Mouse (Mus musculus) left cerebral cortex, postnatal 10 days (tissue): ENCODE measurements around the gene Ccser1. TPM values are rescaled to one million over a fixed set of nuclear protein-coding genes. Genes with fewer than 3 reads are reported as not detected.

Experiments
- DNase-seq, 2 experiments: peaks; one replicate each; pipeline ENCODE4 v3.0.0; 2021 to 2022; ENCODE audit warnings: low spot score in 2 of 2, mixed read lengths in 1 of 2; ENCODE audit errors: extremely low spot score in 1 of 2
- intact Hi-C: fragments of 180-260 bp; cut with DNase I; formaldehyde crosslinking; loops from one replicate; pipeline ENCODE4 v1.15.1; 2025
- total RNA-seq, 2 experiments: library from RNA; stranded (reverse); gene quantifications; 2 replicates each; pipeline ENCODE4 v1.2.3; 2021

Gene Ccser1
- total RNA-seq, 2 experiments from 2014 or later: 31.5 to 31.8 TPM

GRCm38 (mm10) chr6:61271033-61271432 is 90.9 kb downstream of the Ccser1 start:
- intact Hi-C loops: no loop called here
- DNase-seq: no peak

DNA sequence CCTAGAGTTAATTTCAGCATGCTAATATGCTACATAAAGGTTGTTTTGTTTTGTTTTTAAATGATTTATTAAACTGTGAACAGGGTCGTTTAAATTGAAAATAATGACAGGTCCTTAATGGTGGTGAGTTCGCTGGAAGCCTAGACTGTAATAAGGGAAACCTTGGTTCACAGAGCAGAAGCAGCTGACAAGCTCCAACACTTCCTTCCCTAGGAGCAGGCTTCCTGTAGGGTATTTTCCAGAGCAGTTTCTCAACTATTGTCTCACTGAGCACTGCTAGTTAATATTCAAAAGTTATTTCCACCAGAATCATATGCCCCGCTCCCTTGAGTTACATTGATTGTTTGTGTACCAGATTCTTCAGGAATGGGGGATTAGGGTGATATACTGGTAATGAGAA is 93.3 kb downstream of the Ccser1 start:
- intact Hi-C loops: no loop called here

GRCm38 (mm10) chr6:61279506-61279905 is 99.4 kb downstream of the Ccser1 start:
- intact Hi-C loops: no loop called here
- no peak for DNase-seq

More for the DNA sequence above, 93.3 kb downstream of the Ccser1 start:
- no peak for DNase-seq

GRCm38 (mm10) chr6:61292927-61293326 is 112.8 kb downstream of the Ccser1 start:
- intact Hi-C loops: no loop called here
- no peak for DNase-seq

DNA sequence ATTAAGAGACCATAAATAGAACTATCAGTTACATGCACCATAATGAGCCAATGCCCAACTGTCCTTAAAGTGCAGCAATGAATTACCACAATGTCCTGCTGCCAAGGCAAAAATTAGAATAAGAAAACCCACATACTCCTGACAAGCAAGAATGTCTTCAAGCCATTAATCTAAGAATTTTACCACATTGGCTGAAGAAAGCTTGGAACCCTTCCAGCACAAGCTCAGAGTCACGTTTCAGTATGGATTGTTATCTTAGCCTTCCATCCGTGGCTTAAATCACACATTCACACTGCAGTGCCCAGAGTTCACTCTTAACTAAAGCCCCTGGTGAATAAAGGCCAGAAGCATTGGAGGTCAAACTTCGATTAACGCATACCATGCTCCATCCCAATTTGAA is 115.4 kb downstream of the Ccser1 start:
- intact Hi-C loops: loop anchor here (5.0 kb wide), 1 partner anchor 113 kb away; the partner anchor contains the start of gene Ccser1
- no peak for DNase-seq

DNA sequence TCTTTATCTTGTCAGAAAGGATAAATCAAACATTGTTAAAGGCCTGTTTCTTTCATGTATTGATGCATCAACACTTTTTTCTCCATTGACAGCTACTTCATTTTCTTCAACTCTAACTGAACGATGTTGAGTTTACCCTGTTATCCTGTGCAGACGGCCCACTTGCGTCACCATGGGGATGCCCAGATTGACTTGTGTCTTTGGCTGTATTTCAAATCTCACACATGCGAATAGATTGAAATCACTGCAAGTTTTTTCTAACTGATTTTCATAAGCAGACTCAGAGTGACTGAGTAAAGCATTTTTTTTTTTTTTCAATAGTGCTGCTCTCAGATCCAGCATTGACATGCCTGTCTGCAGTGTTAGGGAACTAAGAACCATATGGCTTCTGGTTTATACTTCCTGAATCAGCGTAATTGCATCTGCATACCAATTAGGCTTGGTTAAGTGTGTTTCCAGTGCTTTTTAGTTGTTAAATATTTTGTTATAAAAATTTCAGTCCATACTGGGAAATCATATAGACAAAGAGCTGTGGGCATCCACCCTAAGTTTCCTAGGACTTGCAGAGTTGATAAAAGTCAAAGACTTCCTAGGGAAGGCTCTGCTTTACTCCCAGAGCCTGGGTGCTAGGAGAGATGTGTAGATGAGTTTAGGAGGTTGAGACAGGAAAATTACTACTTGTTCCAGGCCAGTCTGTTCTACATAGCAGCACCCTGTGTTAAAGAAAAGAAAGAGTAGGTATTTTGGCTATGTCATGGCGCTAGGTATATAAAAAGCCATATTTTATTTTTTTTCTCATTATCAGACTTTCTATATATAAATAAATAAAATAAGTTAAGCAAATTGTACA is 116.3 kb downstream of the Ccser1 start:
- intact Hi-C loops: loop anchor here (2.0 to 5.0 kb wide), 2 partner anchors 114 to 234 kb away; partner anchors contain the start of gene Ccser1
- peak in 1 of 2 experiments; percentile 38 for DNase-seq

DNA sequence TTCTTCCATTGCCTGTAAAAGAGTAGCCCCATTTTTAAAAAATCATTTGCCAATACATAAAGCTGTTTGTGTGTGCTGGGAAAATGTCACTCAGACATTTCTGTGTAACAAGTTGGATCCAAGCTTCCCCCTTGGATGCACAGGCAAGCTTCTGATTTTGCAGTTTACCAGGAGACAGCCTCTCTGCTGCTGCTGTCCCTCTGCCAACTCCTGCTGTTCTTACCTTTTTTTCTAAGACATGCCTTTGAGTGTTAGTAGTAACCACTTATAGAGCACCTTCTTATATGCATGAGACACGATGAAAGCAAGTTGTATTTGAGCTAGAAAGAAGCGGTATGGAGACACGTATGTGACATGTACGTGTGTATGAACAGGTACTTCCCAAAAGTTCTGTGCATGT is 120.3 kb downstream of the Ccser1 start:
- DNase-seq: no peak
- intact Hi-C loops: loop anchor here (5.0 kb wide), 2 partner anchors 318 to 743 kb away; no protein-coding TSS in a partner anchor

- intact Hi-C loops: loop anchor here (5.0 kb wide), 2 partner anchors 319 to 744 kb away; no protein-coding TSS in a partner anchor
- no peak for DNase-seq
Measured at GRCm38 (mm10) chr6:61300975-61301374, 120.9 kb downstream of the Ccser1 start.

DNA sequence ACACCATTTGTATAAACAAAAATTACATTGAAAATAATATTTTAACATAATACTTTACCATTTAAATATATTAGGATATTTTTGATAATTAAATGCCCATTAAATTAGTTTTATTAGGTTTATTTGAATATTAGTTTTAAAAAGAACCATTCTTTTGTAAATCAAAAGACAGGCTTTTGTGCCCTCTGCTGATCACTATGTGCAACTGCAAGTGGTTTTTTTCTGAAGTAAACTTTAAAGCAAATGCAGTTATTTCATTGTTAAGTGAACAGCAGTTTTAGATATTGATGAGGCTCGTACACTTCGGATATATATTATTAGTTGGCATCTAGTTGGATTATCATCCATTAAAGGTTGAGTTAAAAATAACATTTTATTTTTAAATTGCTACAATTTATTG is 121.5 kb downstream of the Ccser1 start:
- no peak for DNase-seq
- intact Hi-C loops: loop anchor here (5.0 kb wide), 2 partner anchors 319 to 744 kb away; no protein-coding TSS in a partner anchor

GRCm38 (mm10) chr6:61311324-61312091 is 131.4 kb downstream of the Ccser1 start:
- no peak for DNase-seq
- intact Hi-C loops: no loop called here

- peak; percentile 45 to 46 for DNase-seq
- intact Hi-C loops: no loop called here
Measured at GRCm38 (mm10) chr6:61315884-61316601, 135.9 kb downstream of the Ccser1 start.

DNA sequence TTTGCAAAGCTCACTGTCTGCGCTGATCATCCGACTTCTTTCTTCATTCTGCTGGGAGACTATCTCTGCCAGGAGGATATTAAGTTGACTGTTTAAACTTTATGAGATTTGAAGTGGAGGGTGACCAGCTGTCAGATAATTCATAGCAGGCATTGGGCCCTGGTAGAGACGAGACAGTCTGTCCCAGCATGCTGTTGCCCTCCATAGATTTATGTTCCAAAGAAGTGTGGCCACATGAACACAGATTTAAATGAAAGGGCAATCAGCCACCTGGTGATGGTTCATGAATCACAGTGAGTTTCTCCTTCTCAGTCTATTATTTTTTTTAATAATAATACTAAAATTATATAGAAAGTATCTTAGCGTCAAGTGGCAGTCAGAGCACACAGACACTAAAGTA is 140.7 kb downstream of the Ccser1 start:
- DNase-seq: no peak
- intact Hi-C loops: no loop called here

GRCm38 (mm10) chr6:61322328-61322727 is 142.2 kb downstream of the Ccser1 start:
- intact Hi-C loops: no loop called here
- no peak for DNase-seq

GRCm38 (mm10) chr6:61326131-61326530 is 146.0 kb downstream of the Ccser1 start:
- intact Hi-C loops: no loop called here
- no peak for DNase-seq

GRCm38 (mm10) chr6:61328981-61329380 is 148.9 kb downstream of the Ccser1 start:
- intact Hi-C loops: no loop called here
- DNase-seq: no peak

DNA sequence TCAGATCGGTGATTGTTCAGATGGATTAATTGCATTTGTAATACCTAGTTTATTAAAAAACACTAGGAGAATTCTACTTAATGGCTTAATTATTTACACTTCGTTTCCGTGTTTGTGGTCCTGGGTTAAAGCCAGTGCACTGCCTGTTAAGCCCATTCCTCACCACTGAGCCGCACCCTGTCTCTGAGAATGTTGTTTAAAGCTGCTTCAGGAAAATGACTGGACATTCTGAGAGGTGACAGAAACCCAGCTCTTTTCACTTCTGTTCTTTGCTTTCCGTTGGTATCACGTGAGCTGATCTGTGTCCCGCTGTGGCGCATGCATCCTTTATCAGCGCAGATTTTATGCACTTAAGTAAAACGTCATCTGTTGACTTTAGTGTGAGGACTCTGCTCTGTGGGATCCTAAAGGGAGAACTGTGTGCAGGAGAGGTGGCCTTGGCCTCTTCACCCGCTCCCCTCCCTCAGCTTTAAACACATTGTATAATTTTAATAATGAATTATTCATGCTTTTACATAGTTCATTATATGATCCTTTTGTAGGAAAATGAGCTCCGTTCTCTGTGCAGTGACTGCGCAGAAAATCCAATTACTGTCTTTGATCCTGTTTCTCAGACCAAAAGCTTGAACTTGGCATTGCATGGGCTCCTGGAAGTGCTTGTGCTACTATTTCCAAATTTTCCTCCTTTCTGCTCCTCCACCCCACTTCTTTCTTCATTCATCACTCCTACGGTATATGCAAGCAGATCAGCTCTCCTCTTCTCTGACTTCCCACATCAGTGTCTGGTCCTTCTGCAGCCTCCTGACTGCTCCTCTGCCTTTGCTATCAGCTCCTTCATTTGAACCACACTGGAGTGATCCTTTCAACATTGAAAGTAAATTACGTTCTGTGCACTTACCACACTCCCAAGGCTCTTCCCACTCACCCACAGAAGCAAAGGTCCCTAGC is 149.7 kb downstream of the Ccser1 start:
- no peak for DNase-seq
- intact Hi-C loops: no loop called here

DNA sequence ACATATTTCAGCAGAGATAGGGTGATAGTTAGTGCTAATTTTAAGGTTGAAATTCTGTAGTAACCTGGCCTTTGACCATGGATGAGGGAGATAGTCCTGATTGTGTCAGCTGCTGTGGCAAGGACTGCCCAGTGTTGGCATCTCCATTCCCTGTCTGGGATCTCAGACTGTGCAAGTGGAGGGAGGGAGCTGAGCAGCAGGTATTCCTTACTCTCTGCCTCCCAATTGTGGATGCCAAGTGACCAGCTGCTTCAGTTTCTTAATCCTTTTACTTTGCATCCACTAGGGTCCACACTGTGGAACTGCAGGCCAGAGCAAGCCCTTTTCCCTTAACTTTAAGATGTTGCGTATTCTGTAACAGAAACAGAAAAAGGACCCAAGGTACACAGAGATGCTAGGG is 154.3 kb downstream of the Ccser1 start:
- intact Hi-C loops: no loop called here
- no peak for DNase-seq
